Mouse (Mus musculus) heart, embryonic 15.5 days (tissue): ENCODE data around the gene Aox3. TPM values are rescaled to one million over a fixed set of nuclear protein-coding genes. Genes with fewer than 3 reads are reported as not detected.

ENCODE experiments used
- ATAC-seq: fragments of 200-750 bp; cut with Nextera tagmentation; replicated peaks from 2 replicates; pipeline ENCODE4 v1.8.0; 2017; ENCODE audit warnings: low read depth, moderate TSS enrichment; ENCODE audit not compliant: insufficient number of reproducible peaks, insufficient read depth, low FRiP score
- H3K27ac ChIP-seq: fragments of 300-500 bp; sonication (generic); 2 replicates; pipeline ENCODE4 v1.5.1; 2015; ENCODE audit warnings: mild to moderate bottlenecking, inconsistent platforms
- H3K27me3 ChIP-seq: fragments of 300-500 bp; sonication (generic); 2 replicates; pipeline ENCODE4 v1.6.1; 2015; ENCODE audit warnings: inconsistent platforms
- H3K36me3 ChIP-seq: fragments of 300-500 bp; sonication (generic); 2 replicates; pipeline ENCODE4 v1.6.1; 2015; ENCODE audit warnings: mild to moderate bottlenecking, inconsistent platforms
- H3K4me1 ChIP-seq: fragments of 300-500 bp; sonication (generic); replicated peaks from 2 replicates; pipeline ENCODE4 v1.6.1; 2015; ENCODE audit warnings: inconsistent platforms
- H3K4me2 ChIP-seq: fragments of 300-500 bp; sonication (generic); 2 replicates; pipeline ENCODE4 v1.6.1; 2015; ENCODE audit warnings: inconsistent platforms, mild to moderate bottlenecking, moderate library complexity
- H3K4me3 ChIP-seq: fragments of 300-500 bp; sonication (generic); 2 replicates; pipeline ENCODE4 v1.5.1; 2015; ENCODE audit warnings: mild to moderate bottlenecking, inconsistent platforms
- H3K9ac ChIP-seq: fragments of 300-500 bp; sonication (generic); 2 replicates; pipeline ENCODE4 v1.6.1; 2015; ENCODE audit warnings: mild to moderate bottlenecking, inconsistent platforms
- H3K9me3 ChIP-seq: fragments of 300-500 bp; sonication (generic); replicated peaks from 2 replicates; pipeline ENCODE4 v1.6.1; 2016; ENCODE audit warnings: inconsistent platforms
- WGBS: fragments of 180-500 bp; shearing (Covaris S2); methylation state at CpG from one replicate; pipeline ENCODE4 v1.1.7; 2015; ENCODE audit warnings: mixed read lengths; 5-methylcytosine and 5-hydroxymethylcytosine counted together
- polyA plus RNA-seq: library from polyadenylated mRNA; unstranded; fragments of >200 nt; fragmentation: Nextera tagmentation; extraction: Ambion mirVana; gene quantifications from 2 replicates; pipeline ENCODE4 v1.2.1, GENCODE M21; 2015

Aox3 gene
- polyA plus RNA-seq, 1 experiment from 2014 or later: 0.43 TPM

DNA sequence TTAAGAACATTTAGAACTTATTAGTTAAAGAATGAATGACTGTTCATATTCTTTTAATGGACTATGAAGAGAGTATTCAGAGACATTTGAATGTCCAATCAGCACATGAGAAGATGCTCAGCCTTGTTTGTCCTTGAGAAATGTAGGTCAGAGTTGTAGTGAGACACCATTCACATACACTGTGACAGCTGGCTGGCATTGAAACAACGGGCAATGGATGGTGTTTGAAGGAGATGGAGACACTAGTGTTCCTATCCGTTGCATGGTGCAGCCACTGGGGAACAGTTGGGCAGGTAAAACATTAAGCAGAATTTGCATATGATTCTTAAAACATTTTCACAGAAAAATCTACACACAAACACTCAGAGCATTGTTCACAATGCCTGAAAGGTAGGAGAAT is 5.9 kb upstream of the Aox3 start:
- no peaks in the 10 kb centered on the region for H3K36me3 ChIP-seq
- no peak overlapping the region for H3K27ac ChIP-seq
- H3K27me3 ChIP-seq: no peaks in the 10 kb centered on the region
- H3K4me3 ChIP-seq: no peak overlapping the region
- WGBS: 75% methylated on average over 2 of the region's 2 CpGs
- no peak for ATAC-seq
- H3K9me3 ChIP-seq: no peaks in the 10 kb centered on the region
- H3K4me1 ChIP-seq: peaks cover under 1% of the 10 kb centered on the region; the same call in 1 of the 2 replicates
- H3K9ac ChIP-seq: no peak overlapping the region
- H3K4me2 ChIP-seq: no peak overlapping the region

DNA sequence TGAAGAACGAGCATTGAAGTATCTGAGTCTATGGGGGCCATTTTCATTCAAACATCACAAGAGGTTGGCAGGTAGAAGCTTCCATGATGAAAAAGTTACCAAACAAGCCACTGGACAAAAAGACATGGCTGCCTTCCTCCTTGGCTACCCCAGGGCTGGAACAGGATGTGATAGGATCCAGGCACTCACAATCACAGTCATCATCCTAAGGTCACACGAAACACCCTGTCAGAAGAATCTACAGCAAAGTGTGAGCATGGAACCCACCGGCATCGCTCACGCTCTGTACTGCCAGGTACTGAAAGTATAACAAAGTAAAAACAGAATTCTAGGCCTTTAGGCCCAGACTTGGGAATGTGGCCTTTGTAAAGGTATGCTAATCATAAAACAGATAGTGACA is 2.7 kb upstream of the Aox3 start:
- H3K4me3 ChIP-seq: no peak overlapping the region
- H3K27ac ChIP-seq: no peak overlapping the region
- H3K4me2 ChIP-seq: no peak overlapping the region
- H3K9ac ChIP-seq: no peak overlapping the region
- H3K4me1 ChIP-seq: peaks cover 7% of the 10 kb centered on the region; the same call in 1 of the 2 replicates
- H3K36me3 ChIP-seq: no peaks in the 10 kb centered on the region
- no peaks in the 10 kb centered on the region for H3K27me3 ChIP-seq
- WGBS: 91% methylated on average over 5 of the region's 5 CpGs
- H3K9me3 ChIP-seq: no peaks in the 10 kb centered on the region
- no peak for ATAC-seq

DNA sequence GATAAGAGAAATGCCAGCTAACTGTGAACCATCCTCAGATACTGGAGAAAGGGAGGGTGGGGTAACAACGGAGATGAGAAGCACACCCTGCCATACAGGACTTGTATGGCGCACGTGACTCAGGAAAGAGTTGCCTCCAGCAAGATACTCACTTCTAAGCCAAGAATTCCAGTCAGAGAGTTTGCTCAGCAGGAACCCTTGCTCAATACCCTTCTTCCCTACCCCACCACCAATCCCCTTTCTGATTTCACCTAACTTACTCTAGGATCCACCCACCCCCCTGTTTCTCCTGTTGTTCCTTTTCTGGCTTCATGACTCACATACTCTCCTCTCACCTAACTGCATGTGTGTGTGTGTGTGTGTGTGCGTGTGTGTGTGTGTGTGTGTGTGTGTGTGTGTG is 1.6 kb upstream of the Aox3 start:
- H3K27me3 ChIP-seq: no peaks in the 10 kb centered on the region
- peaks cover 7% of the 10 kb centered on the region; the same call in 1 of the 2 replicates for H3K4me1 ChIP-seq
- H3K36me3 ChIP-seq: no peaks in the 10 kb centered on the region
- no peak overlapping the region for H3K27ac ChIP-seq
- H3K4me2 ChIP-seq: no peak overlapping the region
- ATAC-seq: no peak
- WGBS: 62% methylated on average over 4 of the region's 4 CpGs
- no peak overlapping the region for H3K4me3 ChIP-seq
- H3K9ac ChIP-seq: no peak overlapping the region
- no peaks in the 10 kb centered on the region for H3K9me3 ChIP-seq

- peaks cover 7% of the 10 kb centered on the region; the same call in 1 of the 2 replicates for H3K4me1 ChIP-seq
- H3K9ac ChIP-seq: no peak overlapping the region
- no peaks in the 10 kb centered on the region for H3K36me3 ChIP-seq
- H3K27ac ChIP-seq: no peak overlapping the region
- H3K9me3 ChIP-seq: no peaks in the 10 kb centered on the region
- ATAC-seq: no peak
- H3K4me2 ChIP-seq: no peak overlapping the region
- H3K4me3 ChIP-seq: no peak overlapping the region
- H3K27me3 ChIP-seq: no peaks in the 10 kb centered on the region
Measured at GRCm38 (mm10) chr1:58113441-58113840, 511 bp downstream of the Aox3 start.

- no peak overlapping the region for H3K4me2 ChIP-seq
- no peaks in the 10 kb centered on the region for H3K9me3 ChIP-seq
- no peak overlapping the region for H3K27ac ChIP-seq
- H3K9ac ChIP-seq: no peak overlapping the region
- no peak for ATAC-seq
- H3K27me3 ChIP-seq: no peaks in the 10 kb centered on the region
- 53% methylated on average over 6 of the region's 6 CpGs for WGBS
- peaks cover 7% of the 10 kb centered on the region; the same call in 1 of the 2 replicates for H3K4me1 ChIP-seq
- no peak overlapping the region for H3K4me3 ChIP-seq
- H3K36me3 ChIP-seq: no peaks in the 10 kb centered on the region
Measured at GRCm38 (mm10) chr1:58114021-58114560, 1.2 kb downstream of the Aox3 start.

DNA sequence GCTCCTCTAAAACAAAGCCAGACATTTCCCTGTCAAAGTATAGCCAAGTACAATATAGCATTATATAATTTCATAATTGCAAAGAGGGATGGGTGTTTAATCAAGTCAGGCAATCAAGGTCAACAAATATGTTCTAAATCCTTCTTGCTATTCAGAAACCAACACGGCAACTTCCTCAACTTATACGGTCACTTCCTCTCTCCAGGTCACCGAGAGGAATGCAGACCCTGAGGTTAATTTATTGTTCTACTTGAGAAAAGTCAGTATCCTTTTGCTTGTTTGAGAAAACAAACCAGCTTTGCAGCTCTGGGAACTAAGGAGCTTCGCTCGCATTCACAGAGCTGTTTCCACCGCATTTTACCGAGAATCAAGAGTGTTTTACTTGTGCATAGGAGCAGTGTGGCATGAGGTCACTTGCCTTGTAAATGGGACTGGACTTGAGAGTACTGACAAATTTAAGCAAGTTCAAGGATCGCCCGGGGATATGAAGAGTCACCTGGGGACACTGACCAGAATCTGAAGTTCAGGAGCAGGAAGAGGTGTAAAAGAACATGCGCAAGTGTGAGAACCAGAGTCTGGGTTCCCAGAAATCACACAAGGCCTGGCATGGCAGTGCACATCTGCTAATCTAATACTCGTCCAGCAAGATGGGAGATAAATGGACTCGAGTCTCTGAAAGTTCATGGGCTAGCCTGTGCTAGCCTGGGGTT is 1.9 kb downstream of the Aox3 start:
- Histone ChIP-seq H3K4me2 (no peak overlapping the region), H3K27ac (no peak overlapping the region)
- WGBS: 72% methylated on average over 12 of the region's 12 CpGs

GRCm38 (mm10) chr1:58118231-58118630 is 5.3 kb downstream of the Aox3 start:
- H3K4me2 ChIP-seq: no peak overlapping the region
- no peak overlapping the region for H3K4me3 ChIP-seq
- H3K4me1 ChIP-seq: no peaks in the 10 kb centered on the region
- H3K36me3 ChIP-seq: no peaks in the 10 kb centered on the region
- no peak overlapping the region for H3K27ac ChIP-seq
- no peak for ATAC-seq
- no peak overlapping the region for H3K9ac ChIP-seq
- 74% methylated on average over 3 of the region's 3 CpGs for WGBS
- no peaks in the 10 kb centered on the region for H3K27me3 ChIP-seq
- no peaks in the 10 kb centered on the region for H3K9me3 ChIP-seq

More for the DNA sequence above, 1.9 kb downstream of the Aox3 start:
- no peaks in the 10 kb centered on the region for H3K36me3 ChIP-seq
- no peak overlapping the region for H3K9ac ChIP-seq
- H3K4me1 ChIP-seq: peaks cover 7% of the 10 kb centered on the region; the same call in 1 of the 2 replicates
- no peak overlapping the region for H3K4me3 ChIP-seq
- H3K9me3 ChIP-seq: no peaks in the 10 kb centered on the region
- ATAC-seq: no peak
- no peaks in the 10 kb centered on the region for H3K27me3 ChIP-seq

GRCm38 (mm10) chr1:58124901-58125300 is 12.0 kb downstream of the Aox3 start:
- no peaks in the 10 kb centered on the region for H3K27me3 ChIP-seq
- no peaks in the 10 kb centered on the region for H3K4me1 ChIP-seq
- no peaks in the 10 kb centered on the region for H3K36me3 ChIP-seq
- H3K9me3 ChIP-seq: no peaks in the 10 kb centered on the region
- no peak overlapping the region for H3K27ac ChIP-seq
- no peak overlapping the region for H3K4me3 ChIP-seq
- 78% methylated on average over 8 of the region's 8 CpGs for WGBS
- H3K4me2 ChIP-seq: no peak overlapping the region
- no peak overlapping the region for H3K9ac ChIP-seq
- ATAC-seq: no peak

DNA sequence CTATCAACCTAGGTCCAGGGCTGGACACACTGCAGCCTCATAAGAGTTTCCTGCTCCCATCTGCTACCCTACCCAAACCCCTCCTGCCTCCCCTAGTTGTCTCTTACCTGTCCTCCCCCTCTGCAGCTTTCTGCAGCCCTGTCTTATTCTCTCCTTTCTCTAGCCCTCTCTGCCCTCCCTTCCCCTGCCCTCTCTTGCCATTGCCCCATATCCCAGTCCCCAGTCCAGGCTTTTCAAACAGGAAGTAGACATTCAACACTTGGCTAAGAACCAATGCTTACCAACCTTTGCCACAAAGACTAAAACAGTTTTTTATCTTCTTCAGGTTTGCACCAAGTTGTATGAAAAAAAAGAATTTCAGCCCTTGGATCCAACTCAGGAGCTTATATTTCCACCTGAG is 25.0 kb downstream of the Aox3 start:
- Histone ChIP-seq H3K27ac (no peak overlapping the region), H3K4me3 (no peak overlapping the region), H3K4me2 (no peak overlapping the region), H3K4me1 (no peaks in the 10 kb centered on the region), H3K27me3 (no peaks in the 10 kb centered on the region), H3K9me3 (0 out of 2 replicates have a peak, but pooled peaks cover 2% of the 10 kb centered on the region), H3K9ac (no peak overlapping the region), H3K36me3 (no peaks in the 10 kb centered on the region)
- ATAC-seq: no peak

DNA sequence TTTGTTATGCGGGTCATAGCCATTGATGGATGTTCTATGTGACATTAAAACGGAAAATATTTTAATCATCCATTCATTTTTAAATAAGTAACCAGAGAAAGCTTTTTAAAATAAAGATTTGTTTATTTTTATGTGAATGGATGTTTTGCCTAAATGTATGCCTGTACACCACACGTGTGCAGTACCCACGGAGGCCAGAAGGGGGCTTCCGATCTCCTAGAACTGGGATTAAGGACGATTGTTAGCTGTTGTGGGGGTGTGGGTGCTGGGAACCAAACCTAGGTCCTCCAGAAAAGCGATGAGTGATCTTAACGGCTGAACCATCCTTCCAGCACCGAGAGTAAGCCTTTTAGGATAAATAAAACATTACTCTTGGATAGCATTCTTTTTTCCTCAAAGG is 26.1 kb downstream of the Aox3 start:
- Histone ChIP-seq H3K9ac (no peak overlapping the region), H3K4me1 (no peaks in the 10 kb centered on the region), H3K27me3 (no peaks in the 10 kb centered on the region), H3K36me3 (no peaks in the 10 kb centered on the region), H3K4me3 (no peak overlapping the region), H3K4me2 (no peak overlapping the region), H3K27ac (no peak overlapping the region), H3K9me3 (0 out of 2 replicates have a peak, but pooled peaks cover 2% of the 10 kb centered on the region)
- 87% methylated on average over 9 of the region's 9 CpGs for WGBS
- no peak for ATAC-seq

DNA sequence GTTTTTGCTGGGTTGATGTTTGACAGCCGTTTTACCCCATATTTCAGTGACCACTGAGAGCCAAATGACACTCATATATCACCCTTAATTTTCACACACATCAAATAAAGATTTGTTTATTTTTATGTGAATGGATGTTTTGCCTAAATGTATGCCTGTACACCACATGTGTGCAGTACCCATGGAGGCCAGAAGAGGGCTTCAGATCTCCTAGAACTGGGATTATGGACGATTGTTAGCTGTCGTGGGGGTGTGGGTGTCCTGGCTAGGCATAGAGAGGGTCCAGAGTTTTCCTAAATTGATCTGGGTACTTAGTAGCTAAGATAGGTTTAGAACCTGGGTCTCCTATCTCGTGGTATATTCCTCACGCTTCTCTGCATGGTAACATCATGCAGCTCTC is 27.7 kb downstream of the Aox3 start:
- no peaks in the 10 kb centered on the region for H3K36me3 ChIP-seq
- no peak for ATAC-seq
- no peak overlapping the region for H3K4me2 ChIP-seq
- 0 out of 2 replicates have a peak, but pooled peaks cover 2% of the 10 kb centered on the region for H3K9me3 ChIP-seq
- H3K4me1 ChIP-seq: no peaks in the 10 kb centered on the region
- no peaks in the 10 kb centered on the region for H3K27me3 ChIP-seq
- 75% methylated on average over 5 of the region's 5 CpGs for WGBS
- H3K9ac ChIP-seq: no peak overlapping the region
- H3K27ac ChIP-seq: no peak overlapping the region
- H3K4me3 ChIP-seq: no peak overlapping the region
